Mouse (Mus musculus): ENCODE measurements around the gene Sgk2.

- TF ChIP-seq CTCF (IDR thresholded peaks at IDR 0.05; ENCODE audit: borderline replicate concordance, insufficient read depth, low read length), result no peak
- no peak for TF ChIP-seq POLR2A (IDR thresholded peaks at IDR 0.05; ENCODE audit: low read depth, low read length)
These were observed 25.8 kb upstream of the Sgk2 start for GRCm38 (mm10) chr2:162961321-162961720.
